Mouse (Mus musculus) bone marrow, adult 2 months (tissue): Measurements from ENCODE around the gene Tnp2. TPM values are rescaled to one million over a fixed set of nuclear protein-coding genes. Genes with fewer than 3 reads are reported as not detected.

Experiments
- H3K27ac ChIP-seq: fragments of 200-500 bp; 2 replicates; pipeline ENCODE4 v1.5.1; 2012; ENCODE audit warnings: low read depth, mild to moderate bottlenecking, control low read depth, inconsistent platforms, low read length; ENCODE audit not compliant: control insufficient read depth, poor library complexity, insufficient read depth
- H3K4me1 ChIP-seq: fragments of 200-500 bp; 2 replicates; pipeline ENCODE4 v1.6.1; 2011; ENCODE audit warnings: low read length; ENCODE audit not compliant: control insufficient read depth, insufficient read depth
- H3K4me3 ChIP-seq: fragments of 200-500 bp; replicated peaks from 2 replicates; pipeline ENCODE3; 2011; ENCODE audit warnings: mild to moderate bottlenecking, low read depth, low read length, control low read depth; ENCODE audit not compliant: control insufficient read depth
- CTCF ChIP-seq: fragments of 200-500 bp; IDR thresholded peaks from 2 replicates; pipeline ENCODE4 v1.5.1; 2011; ENCODE audit warnings: low read length, control low read depth; ENCODE audit not compliant: control insufficient read depth, insufficient read depth
- POLR2A ChIP-seq: fragments of 200-500 bp; IDR thresholded peaks from 2 replicates; pipeline ENCODE4 v1.6.1; 2011; ENCODE audit warnings: low read depth, mild to moderate bottlenecking, control low read depth, low read length, borderline replicate concordance; ENCODE audit not compliant: control insufficient read depth
- WGBS: fragments of 180-500 bp; shearing (Covaris S2); methylation state at CpG from one replicate; pipeline ENCODE4 v1.1.7; 2018; 5-methylcytosine and 5-hydroxymethylcytosine counted together
- polyA plus RNA-seq: library from polyadenylated mRNA; stranded (reverse); fragments of >200 nt; gene quantifications from 2 replicates; pipeline ENCODE4 v1.2.4, GENCODE M21; 2011; ENCODE audit warnings: low replicate concordance; ENCODE audit not compliant: missing spikeins, insufficient read depth, insufficient read length

The Tnp2 gene
- polyA plus RNA-seq, result not detected in 2 replicates

GRCm38 (mm10) chr16:10788271-10788670 is at the start of gene Tnp2:
Gene Tnp2, minus strand, starts transcription at chr16:10788660.
- 56% methylated on average over 16 of the region's 16 CpGs for WGBS
- Histone ChIP-seq H3K27ac (no peak within 1 kb of the TSS), H3K4me3 (no peak within 1 kb of the TSS), H3K4me1 (peaks cover 3% of the 10 kb centered on the region; the same call in 1 of the 2 replicates)
- TF ChIP-seq POLR2A, result no peak
- TF ChIP-seq CTCF, result no peak

GRCm38 (mm10) chr16:10837903-10838302 is 49.4 kb upstream of the Tnp2 start:
- H3K27ac ChIP-seq, result peak overlapping the region; percentile 64
- 18% methylated on average over 1 of the region's 1 CpGs for WGBS
- TF ChIP-seq CTCF (no peak), POLR2A (no peak)
- H3K4me3 ChIP-seq, result no peak overlapping the region
- peaks cover 11% of the 10 kb centered on the region for H3K4me1 ChIP-seq

GRCm38 (mm10) chr16:10837250-10837649 is 48.8 kb upstream of the Tnp2 start:
- Histone ChIP-seq H3K4me3 (no peak overlapping the region), H3K27ac (peak overlapping the region; percentile 64; the same call in 1 of the 2 replicates), H3K4me1 (peaks cover 11% of the 10 kb centered on the region)
- 74% methylated on average over 3 of the region's 3 CpGs for WGBS
- no peak for TF ChIP-seq POLR2A

GRCm38 (mm10) chr16:10836388-10836787 is 47.9 kb upstream of the Tnp2 start:
- WGBS, result 86% methylated on average over 3 of the region's 3 CpGs
- H3K27ac ChIP-seq, result no peak overlapping the region
- TF ChIP-seq POLR2A (no peak), CTCF (no peak)
- H3K4me1 ChIP-seq, result peaks cover 11% of the 10 kb centered on the region
- no peak overlapping the region for H3K4me3 ChIP-seq

GRCm38 (mm10) chr16:10834911-10835587 is 46.6 kb upstream of the Tnp2 start, which contains the start of gene Rmi2:
Gene Rmi2, plus strand, starts transcription at chr16:10835059.
- Histone ChIP-seq H3K27ac (peak within 1 kb of the TSS; percentile 89), H3K4me3 (peak within 1 kb of the TSS; percentile 79), H3K4me1 (peaks cover 14% of the 10 kb centered on the region)
- no peak for TF ChIP-seq CTCF
- TF ChIP-seq POLR2A, result peak; percentile 23; the same call in 1 of the 2 replicates
- WGBS, result under 1% methylated on average over 68 of the region's 69 CpGs

GRCm38 (mm10) chr16:10834542-10834910 is 46.1 kb upstream of the Tnp2 start:
- WGBS, result under 1% methylated on average over 12 of the region's 12 CpGs
- no peak overlapping the region for H3K27ac ChIP-seq
- TF ChIP-seq POLR2A (no peak), CTCF (no peak)
- H3K4me1 ChIP-seq, result peaks cover 14% of the 10 kb centered on the region
- peak overlapping the region; percentile 79 for H3K4me3 ChIP-seq

GRCm38 (mm10) chr16:10828461-10828805 is 40.0 kb upstream of the Tnp2 start:
- WGBS, result 67% methylated on average over 4 of the region's 4 CpGs
- no peak overlapping the region for H3K27ac ChIP-seq
- TF ChIP-seq CTCF (no peak), POLR2A (no peak)
- H3K4me1 ChIP-seq, result peaks cover 7% of the 10 kb centered on the region; the same call in 1 of the 2 replicates
- H3K4me3 ChIP-seq, result no peak overlapping the region

GRCm38 (mm10) chr16:10827766-10828460 is 39.5 kb upstream of the Tnp2 start:
- H3K4me3 ChIP-seq, result no peak overlapping the region
- WGBS, result 59% methylated on average over 7 of the region's 7 CpGs
- peaks cover 7% of the 10 kb centered on the region; the same call in 1 of the 2 replicates for H3K4me1 ChIP-seq
- TF ChIP-seq CTCF (no peak), POLR2A (no peak)
- H3K27ac ChIP-seq, result peak overlapping the region; percentile 76; the same call in 1 of the 2 replicates
